Mouse (Mus musculus): ENCODE measurements around the gene Fbxw8. TPM values are rescaled to one million over a fixed set of nuclear protein-coding genes. Genes with fewer than 3 reads are reported as not detected.

The Fbxw8 gene
- total and polyA plus RNA-seq, 2 experiments: 15.9 to 31.7 TPM

DNA sequence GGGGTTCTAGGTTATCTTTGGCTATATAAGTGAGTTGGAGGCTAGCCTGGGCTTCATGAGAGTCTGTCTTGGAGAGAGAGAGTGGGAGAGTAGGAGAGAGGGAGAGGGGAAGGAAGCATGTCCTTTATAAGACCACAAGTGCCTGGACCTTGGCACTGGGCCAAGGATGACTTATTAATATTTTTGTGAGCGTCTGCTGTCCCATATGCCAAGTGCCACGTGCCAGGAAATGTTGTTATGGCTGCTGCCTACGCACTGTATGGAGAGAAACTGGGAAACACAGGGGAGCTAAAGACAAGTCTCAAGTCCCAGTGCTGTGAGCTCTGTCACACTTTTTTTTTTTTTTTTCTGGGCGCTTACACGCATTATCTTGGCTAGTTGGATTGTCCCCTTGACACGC lies 112.7 kb downstream of the Fbxw8 start:
- no peak overlapping the region for H3K27ac ChIP-seq (replicated peaks; ENCODE audit: insufficient read depth, low read depth, low read length)
- no peaks in the 10 kb centered on the region for H3K79me2 ChIP-seq (ENCODE audit: control insufficient read depth, insufficient read depth, low read length)
- WGBS: 80% methylated on average over 6 of the region's 6 CpGs
- TF ChIP-seq POLR2A (IDR thresholded peaks at IDR 0.05; ENCODE audit: extremely low read depth, insufficient read depth, low read length) (no peak), CTCF (IDR thresholded peaks at IDR 0.05; ENCODE audit: low read depth, low read length) (no peak)
- DNase-seq (ENCODE audit: extremely low read depth, low read depth, low spot score): no peak
- no peak overlapping the region for H3K9ac ChIP-seq (ENCODE audit: low read depth, low read length)
- no peaks in the 10 kb centered on the region for H3K27me3 ChIP-seq (ENCODE audit: control insufficient read depth, insufficient read depth, low read length)
- H3K4me1 ChIP-seq (ENCODE audit: control insufficient read depth, insufficient read depth, low read length): no peaks in the 10 kb centered on the region
- no peak overlapping the region for H3K4me3 ChIP-seq (ENCODE audit: insufficient read depth, low read depth, low read length)
- no peaks in the 10 kb centered on the region for H3K36me3 ChIP-seq (ENCODE audit: control insufficient read depth, insufficient read depth, low read length)

DNA sequence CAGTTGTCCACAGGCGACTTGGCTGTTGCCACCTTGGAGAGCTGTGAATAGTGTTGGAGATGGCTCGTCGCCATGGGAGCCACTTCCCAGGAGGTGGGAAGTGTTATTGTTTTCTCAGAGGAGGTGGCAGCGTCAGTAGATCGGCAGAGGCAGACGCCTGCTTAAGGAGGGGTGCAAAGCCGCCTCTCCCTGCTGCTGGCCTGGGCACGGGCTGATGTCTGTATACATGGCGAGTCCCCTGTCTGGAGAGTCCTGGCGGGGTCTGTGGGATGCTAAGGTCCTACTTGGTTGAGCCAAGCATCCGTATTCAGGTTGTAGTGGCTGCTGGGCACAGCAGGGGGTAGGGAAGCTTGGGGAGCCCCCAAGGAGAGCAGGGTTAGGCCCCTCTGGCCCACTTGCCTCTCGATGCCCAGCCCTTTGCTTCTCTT lies 116.0 kb downstream of the Fbxw8 start:
- WGBS: 59% methylated on average over 12 of the region's 12 CpGs
- Histone ChIP-seq H3K79me2 (ENCODE audit: control insufficient read depth, insufficient read depth, low read length) (no peaks in the 10 kb centered on the region), H3K27me3 (ENCODE audit: control insufficient read depth, insufficient read depth, low read length) (no peaks in the 10 kb centered on the region), H3K9ac (ENCODE audit: low read depth, low read length) (no peak overlapping the region), H3K27ac (replicated peaks; ENCODE audit: insufficient read depth, low read depth, low read length) (no peak overlapping the region), H3K36me3 (ENCODE audit: control insufficient read depth, insufficient read depth, low read length) (no peaks in the 10 kb centered on the region), H3K4me3 (ENCODE audit: insufficient read depth, low read depth, low read length) (no peak overlapping the region), H3K4me1 (ENCODE audit: control insufficient read depth, insufficient read depth, low read length) (no peaks in the 10 kb centered on the region)
- TF ChIP-seq POLR2A (IDR thresholded peaks at IDR 0.05; ENCODE audit: extremely low read depth, insufficient read depth, low read length): no peak
- TF ChIP-seq CTCF (IDR thresholded peaks at IDR 0.05; ENCODE audit: low read depth, low read length): no peak
- DNase-seq (ENCODE audit: extremely low read depth, low read depth, low spot score): no peak

DNA sequence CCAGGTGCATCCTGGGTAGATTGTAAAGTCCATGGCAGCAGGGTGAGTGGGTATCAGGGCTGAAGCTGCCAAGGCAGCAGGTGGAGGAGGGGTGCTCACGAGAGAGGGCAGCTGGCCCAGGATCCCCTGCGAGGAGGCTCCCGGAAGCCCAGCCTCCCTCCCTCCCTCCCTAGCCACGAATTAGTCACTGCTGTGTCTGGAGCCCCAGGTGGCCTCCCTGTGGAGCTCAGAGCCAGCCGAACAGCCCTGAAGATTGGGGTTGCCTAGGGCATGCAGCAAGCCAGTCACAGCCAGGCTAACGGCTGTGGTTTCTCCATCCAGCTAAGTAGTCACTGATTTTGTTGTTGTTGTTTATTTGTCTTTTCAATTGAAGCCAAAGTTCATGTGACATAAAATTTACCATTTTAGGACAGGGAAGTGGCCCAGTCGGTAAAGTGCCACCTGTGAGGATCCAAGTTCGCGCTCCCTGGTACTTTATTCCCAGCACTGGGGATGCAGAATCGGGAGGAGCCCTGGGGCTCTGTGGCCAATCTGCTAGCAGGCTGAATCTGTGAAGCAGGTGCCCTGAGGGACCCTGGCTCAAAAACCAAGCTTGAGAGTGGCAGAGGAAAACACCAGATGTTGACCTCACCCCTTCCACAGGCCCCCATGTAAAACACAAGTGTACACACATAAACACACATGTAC lies 117.3 kb downstream of the Fbxw8 start:
- no peaks in the 10 kb centered on the region for H3K79me2 ChIP-seq (ENCODE audit: control insufficient read depth, insufficient read depth, low read length)
- H3K27me3 ChIP-seq (ENCODE audit: control insufficient read depth, insufficient read depth, low read length): no peaks in the 10 kb centered on the region
- H3K36me3 ChIP-seq (ENCODE audit: control insufficient read depth, insufficient read depth, low read length): no peaks in the 10 kb centered on the region
- no peak overlapping the region for H3K9ac ChIP-seq (ENCODE audit: low read depth, low read length)
- TF ChIP-seq CTCF (IDR thresholded peaks at IDR 0.05; ENCODE audit: low read depth, low read length) (no peak), POLR2A (IDR thresholded peaks at IDR 0.05; ENCODE audit: extremely low read depth, insufficient read depth, low read length) (no peak)
- no peak for DNase-seq (ENCODE audit: extremely low read depth, low read depth, low spot score)
- 16% methylated on average over 10 of the region's 10 CpGs for WGBS
- no peak overlapping the region for H3K4me3 ChIP-seq (ENCODE audit: insufficient read depth, low read depth, low read length)
- H3K27ac ChIP-seq (replicated peaks; ENCODE audit: insufficient read depth, low read depth, low read length): no peak overlapping the region
- no peaks in the 10 kb centered on the region for H3K4me1 ChIP-seq (ENCODE audit: control insufficient read depth, insufficient read depth, low read length)

DNA sequence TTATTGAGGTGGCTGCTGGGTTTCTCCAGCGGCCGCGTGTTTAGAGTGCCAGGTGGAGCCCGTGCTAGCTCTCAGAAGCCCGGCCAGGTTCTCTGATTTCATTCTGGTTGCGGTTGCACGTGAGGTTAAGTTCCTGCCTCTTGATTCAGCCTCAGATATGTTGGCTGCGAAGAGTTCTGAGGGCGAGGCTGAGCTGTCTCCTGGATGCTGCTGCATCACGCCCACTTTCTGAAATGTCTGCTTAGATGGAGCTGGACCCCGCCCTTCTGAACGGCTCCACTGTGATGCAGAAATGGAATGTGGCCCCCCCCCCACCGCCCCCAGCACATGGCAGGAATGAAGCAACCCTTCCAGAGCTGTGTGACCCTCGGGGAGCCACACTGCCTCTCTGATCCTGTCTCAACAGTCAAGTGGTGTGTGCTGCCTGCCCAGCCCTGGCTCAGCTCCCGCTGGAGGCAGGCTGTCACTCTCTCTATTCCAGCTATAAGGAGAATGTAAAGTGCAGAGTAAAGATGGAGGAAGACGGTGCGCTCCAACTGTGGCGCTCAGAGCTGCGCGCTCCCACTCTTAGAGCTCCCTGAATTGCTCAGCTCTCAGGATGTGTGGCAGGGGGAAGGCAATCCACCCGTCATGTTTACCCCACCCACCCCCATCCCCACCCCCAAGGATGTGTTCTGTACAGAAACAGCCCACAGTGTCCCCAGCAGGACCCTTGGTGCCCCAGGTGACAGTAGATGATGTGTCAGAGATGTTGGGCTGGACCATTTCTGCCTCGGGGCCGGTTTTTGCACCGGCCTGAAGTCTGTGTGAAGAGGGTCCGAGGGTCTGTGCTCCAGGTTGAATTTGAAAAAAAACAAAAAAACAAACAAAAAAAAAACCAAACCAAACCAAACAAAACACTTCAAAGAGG lies 118.1 kb downstream of the Fbxw8 start:
- no peaks in the 10 kb centered on the region for H3K79me2 ChIP-seq (ENCODE audit: control insufficient read depth, insufficient read depth, low read length)
- WGBS: 49% methylated on average over 25 of the region's 25 CpGs
- no peaks in the 10 kb centered on the region for H3K27me3 ChIP-seq (ENCODE audit: control insufficient read depth, insufficient read depth, low read length)
- H3K36me3 ChIP-seq (ENCODE audit: control insufficient read depth, insufficient read depth, low read length): no peaks in the 10 kb centered on the region
- TF ChIP-seq POLR2A (IDR thresholded peaks at IDR 0.05; ENCODE audit: extremely low read depth, insufficient read depth, low read length) (no peak), CTCF (IDR thresholded peaks at IDR 0.05; ENCODE audit: low read depth, low read length) (no peak)
- H3K27ac ChIP-seq (replicated peaks; ENCODE audit: insufficient read depth, low read depth, low read length): no peak overlapping the region
- DNase-seq (ENCODE audit: extremely low read depth, low read depth, low spot score): no peak
- H3K4me1 ChIP-seq (ENCODE audit: control insufficient read depth, insufficient read depth, low read length): no peaks in the 10 kb centered on the region
- no peak overlapping the region for H3K9ac ChIP-seq (ENCODE audit: low read depth, low read length)
- H3K4me3 ChIP-seq (ENCODE audit: insufficient read depth, low read depth, low read length): no peak overlapping the region

DNA sequence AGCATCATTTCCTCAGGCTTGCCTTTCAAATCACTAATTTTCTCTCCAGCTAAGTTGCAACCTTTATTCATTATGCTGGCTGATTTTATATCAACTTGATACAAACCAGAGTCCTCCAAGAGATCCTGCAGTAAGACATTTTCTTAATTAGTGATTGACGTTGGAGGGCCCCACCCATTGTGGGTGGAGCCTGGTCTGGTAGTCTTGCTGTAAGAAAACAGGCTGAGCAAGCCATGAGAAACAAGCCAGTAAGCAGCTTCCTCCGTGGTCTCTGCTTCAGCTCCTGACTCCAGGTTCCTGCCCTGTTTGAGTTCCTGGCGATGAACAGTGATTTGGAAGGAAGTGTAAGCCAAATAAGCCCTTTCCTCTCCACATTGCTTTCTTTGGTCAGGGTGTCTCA lies 119.5 kb downstream of the Fbxw8 start:
- no peaks in the 10 kb centered on the region for H3K27me3 ChIP-seq (ENCODE audit: control insufficient read depth, insufficient read depth, low read length)

More for the DNA sequence above, 119.5 kb downstream of the Fbxw8 start:
- Histone ChIP-seq H3K27ac (replicated peaks; ENCODE audit: insufficient read depth, low read depth, low read length) (no peak overlapping the region), H3K4me1 (ENCODE audit: control insufficient read depth, insufficient read depth, low read length) (no peaks in the 10 kb centered on the region), H3K9ac (ENCODE audit: low read depth, low read length) (no peak overlapping the region), H3K79me2 (ENCODE audit: control insufficient read depth, insufficient read depth, low read length) (no peaks in the 10 kb centered on the region), H3K36me3 (ENCODE audit: control insufficient read depth, insufficient read depth, low read length) (no peaks in the 10 kb centered on the region), H3K4me3 (ENCODE audit: insufficient read depth, low read depth, low read length) (no peak overlapping the region)
- TF ChIP-seq CTCF (IDR thresholded peaks at IDR 0.05; ENCODE audit: low read depth, low read length): no peak
- no peak for TF ChIP-seq POLR2A (IDR thresholded peaks at IDR 0.05; ENCODE audit: extremely low read depth, insufficient read depth, low read length)
- no peak for DNase-seq (ENCODE audit: extremely low read depth, low read depth, low spot score)
- WGBS: 61% methylated on average over 3 of the region's 3 CpGs
